Comparison of ENCODE assay signal across 22 mouse cellular contexts in the genomic region with DNA sequence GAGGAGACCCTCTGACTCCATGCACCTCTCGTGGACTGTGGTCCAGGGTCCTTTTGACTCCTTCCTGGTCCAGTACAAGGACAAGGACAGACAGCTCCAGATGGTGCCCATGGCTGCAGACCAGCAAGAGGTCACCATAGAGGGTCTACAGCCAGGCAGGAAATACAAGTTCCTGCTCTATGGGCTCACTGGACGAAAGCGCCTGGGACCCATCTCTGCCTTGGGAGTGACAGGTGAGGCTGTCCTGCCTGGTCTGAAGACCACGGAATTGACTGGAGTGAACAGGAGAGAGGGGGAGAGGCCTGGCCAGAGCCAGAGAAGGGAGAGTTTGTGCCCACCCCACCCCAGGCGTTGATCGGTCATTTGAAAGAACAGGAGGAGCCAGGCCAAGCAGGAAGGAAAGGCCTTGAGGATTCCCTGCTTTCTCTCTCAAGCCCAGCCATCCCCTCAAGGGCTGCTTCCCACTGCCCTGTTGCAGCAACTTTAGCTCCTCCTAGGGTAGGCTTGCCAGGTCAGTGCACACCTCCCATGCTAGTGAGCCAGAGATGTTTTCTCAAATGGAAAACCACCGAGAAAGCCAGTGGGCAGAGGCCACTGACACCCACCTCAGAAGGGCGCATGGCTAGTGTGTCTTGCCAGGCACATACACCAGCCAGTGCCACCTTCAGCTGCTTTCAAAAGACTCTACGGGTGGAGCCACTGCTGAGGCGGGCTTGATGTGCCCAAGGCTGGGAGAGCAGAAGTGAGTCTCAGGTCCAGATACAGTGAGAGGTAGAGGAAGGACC. TPM values are rescaled to one million over a fixed set of nuclear protein-coding genes. Genes with fewer than 3 reads are reported as not detected.
"Had no signal": no experiment of that assay in that cellular context is flagged by ENCODE, and none has a peak within 500 bp of the region (broad histone marks: within the 10 kb centered on the region; RNA-seq: fewer than 3 reads in every experiment).

No protein-coding gene starts in this region.

RNA-seq across cellular contexts. Expression of a gene that starts 7.0 kb away (rescaled TPM):
- total RNA-seq: gastrocnemius, postnatal 36 days; heart, adult 18-20 months; heart, postnatal 14 days; heart, postnatal 36 days; hematopoietic stem cell, adult 5-6 weeks; hindbrain, postnatal 0 days; layer of hippocampus, postnatal 14 days; left cerebral cortex, adult 18-20 months; left cerebral cortex, postnatal 10 days; left cerebral cortex, postnatal 25 days; left cerebral cortex, postnatal 4 days had no signal
- polyA plus RNA-seq: heart, embryonic 11.5 days; heart, embryonic 13.5 days; heart, embryonic 15.5 days; heart, postnatal 0 days; hindbrain, embryonic 11.5 days; hindbrain, embryonic 13.5 days; hindbrain, embryonic 15.5 days; hindbrain, postnatal 0 days; intestine, embryonic 14.5 days; limb, embryonic 12.5 days; liver, embryonic 11.5 days; liver, embryonic 13.5 days had no signal
